Mouse (Mus musculus) lung, embryonic 14.5 days (tissue): ENCODE measurements around the gene Plppr1. TPM values are rescaled to one million over a fixed set of nuclear protein-coding genes. Genes with fewer than 3 reads are reported as not detected.

Experiments
- ATAC-seq: fragments of 200-750 bp; cut with Nextera tagmentation; 2 replicates; pipeline ENCODE4 v1.8.0; 2017; ENCODE audit warnings: mild to moderate bottlenecking, moderate TSS enrichment, moderate library complexity; ENCODE audit not compliant: insufficient read depth
- DNase-seq: peaks from one replicate; pipeline ENCODE4 v3.0.0-alpha.2; 2015
- H3K27ac ChIP-seq: fragments of 300-500 bp; sonication (generic); 2 replicates; pipeline ENCODE4 v1.5.1; 2014; ENCODE audit warnings: low read depth, mild to moderate bottlenecking, moderate library complexity
- H3K27me3 ChIP-seq: fragments of 300-500 bp; sonication (generic); 2 replicates; pipeline ENCODE4 v1.6.1; 2014; ENCODE audit warnings: low read length, control low read depth; ENCODE audit not compliant: insufficient read depth
- H3K36me3 ChIP-seq: fragments of 300-500 bp; sonication (generic); 2 replicates; pipeline ENCODE4 v1.6.1; 2014; ENCODE audit warnings: control low read depth; ENCODE audit not compliant: insufficient read depth
- H3K4me1 ChIP-seq: fragments of 300-500 bp; sonication (generic); 2 replicates; pipeline ENCODE4 v1.6.1; 2014; ENCODE audit warnings: antibody characterized with exemption, control low read depth; ENCODE audit not compliant: insufficient read depth
- H3K4me2 ChIP-seq: fragments of 300-500 bp; sonication (generic); 2 replicates; pipeline ENCODE4 v1.6.1; 2014; ENCODE audit warnings: mild to moderate bottlenecking
- H3K4me3 ChIP-seq: fragments of 300-500 bp; sonication (generic); 2 replicates; pipeline ENCODE4 v1.5.1; 2014; ENCODE audit warnings: low read depth, low read length
- H3K9ac ChIP-seq: fragments of 300-500 bp; sonication (generic); 2 replicates; pipeline ENCODE4 v1.6.1; 2014
- H3K9me3 ChIP-seq: fragments of 300-500 bp; sonication (generic); 2 replicates; pipeline ENCODE4 v1.6.1; 2016; ENCODE audit warnings: low read depth, low read length, control low read depth
- CTCF ChIP-seq: IDR thresholded peaks from 2 replicates; pipeline ENCODE4 v1.5.1; 2016; ENCODE audit warnings: antibody characterized with exemption, low read depth
- WGBS: fragments of 180-500 bp; shearing (Covaris S2); extraction: QIAGEN DNeasy Blood & Tissue Kit; methylation state at CpG from one replicate; pipeline ENCODE4 v1.1.7; 2014; 5-methylcytosine and 5-hydroxymethylcytosine counted together
- polyA plus RNA-seq: library from polyadenylated mRNA; unstranded; fragments of >200 nt; fragmentation: Nextera tagmentation; extraction: Ambion mirVana; gene quantifications from 2 replicates; pipeline ENCODE4 v1.2.1, GENCODE M21; 2014

Gene Plppr1
- polyA plus RNA-seq, 1 experiment from 2014 or later, result 0.63 TPM

DNA sequence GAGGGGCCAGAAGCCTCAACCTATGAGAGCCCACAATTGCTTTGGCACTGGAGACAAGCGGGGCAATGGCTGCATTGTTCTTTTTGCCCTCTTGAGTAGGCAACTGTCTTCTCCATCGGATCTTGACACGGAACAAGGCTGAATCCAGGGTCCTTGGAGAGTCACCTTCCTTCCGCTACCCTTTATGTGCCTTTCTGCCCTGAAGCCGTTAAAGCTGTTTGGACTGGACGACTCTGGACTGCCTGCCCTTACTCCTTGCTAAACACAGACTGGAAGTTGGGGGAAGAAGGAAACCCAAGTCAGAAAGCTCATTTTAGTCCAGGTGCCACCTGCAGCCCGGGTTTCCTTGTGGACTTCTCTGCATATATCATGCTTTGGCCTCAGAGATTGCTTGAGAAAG, 516 bp upstream of the Plppr1 start:
- 0 out of 2 replicates have a peak, but pooled peaks cover 2% of the 10 kb centered on the region for H3K4me1 ChIP-seq
- H3K4me3 ChIP-seq, result peak overlapping the region; percentile 53
- H3K27ac ChIP-seq, result no peak overlapping the region
- TF ChIP-seq CTCF, result no peak
- H3K36me3 ChIP-seq, result no peaks in the 10 kb centered on the region
- peaks cover 16% of the 10 kb centered on the region for H3K27me3 ChIP-seq
- peak overlapping the region; percentile 49 for H3K9ac ChIP-seq
- peak; percentile 33; the same call in 1 of the 2 replicates for ATAC-seq
- no peaks in the 10 kb centered on the region for H3K9me3 ChIP-seq
- peak overlapping the region; percentile 96 for H3K4me2 ChIP-seq
- peak; percentile 2 for DNase-seq
- 7% methylated on average over 7 of the region's 7 CpGs for WGBS

DNA sequence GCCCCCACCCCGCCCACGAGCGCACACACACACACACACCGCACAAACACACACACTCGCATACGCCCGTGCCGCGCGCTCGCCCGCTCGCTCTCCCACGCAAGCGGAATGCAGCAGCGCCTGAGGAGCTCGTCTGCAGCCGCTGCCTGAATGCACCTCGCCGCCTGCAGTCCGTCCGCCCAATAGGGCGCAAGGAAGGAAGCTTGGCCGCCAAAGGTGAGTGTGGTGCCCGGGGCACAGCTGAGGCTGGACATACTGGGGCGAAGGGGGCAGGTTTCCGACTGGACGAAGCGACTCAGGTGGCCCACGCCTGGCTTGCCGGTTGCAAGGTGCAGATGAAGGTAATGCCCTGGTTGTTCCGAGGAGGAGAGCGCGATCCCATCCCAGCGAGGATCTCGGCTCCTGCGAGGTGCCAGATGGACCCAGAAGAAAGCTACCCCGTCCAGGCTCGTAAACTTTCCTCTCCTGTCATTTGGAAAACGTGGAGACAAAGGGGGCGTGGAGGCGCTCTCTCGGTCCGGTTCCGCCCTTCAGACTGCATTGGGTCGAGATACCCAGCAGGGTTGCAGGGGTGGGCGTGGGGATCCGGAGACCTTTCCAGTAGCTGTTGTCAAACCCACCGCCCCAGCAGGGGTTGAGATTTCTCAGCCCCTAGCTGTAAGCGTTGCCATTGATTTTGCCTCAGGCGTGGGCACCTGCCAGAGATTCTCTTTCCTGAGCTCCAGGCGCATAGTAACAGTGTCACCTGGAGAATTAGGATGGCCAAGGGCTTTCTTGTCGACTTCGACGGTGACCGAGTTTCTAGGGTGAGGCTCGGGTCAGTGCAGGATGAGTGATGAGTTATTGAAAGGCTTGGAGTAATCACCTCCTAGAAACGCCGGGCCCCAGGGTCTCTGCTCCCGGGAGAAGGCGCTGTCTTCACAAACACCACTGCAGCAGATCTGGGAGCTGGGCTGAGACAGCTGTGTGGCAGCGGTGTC, 619 bp downstream of the Plppr1 start:
- under 1% methylated on average over 62 of the region's 62 CpGs for WGBS

DNA sequence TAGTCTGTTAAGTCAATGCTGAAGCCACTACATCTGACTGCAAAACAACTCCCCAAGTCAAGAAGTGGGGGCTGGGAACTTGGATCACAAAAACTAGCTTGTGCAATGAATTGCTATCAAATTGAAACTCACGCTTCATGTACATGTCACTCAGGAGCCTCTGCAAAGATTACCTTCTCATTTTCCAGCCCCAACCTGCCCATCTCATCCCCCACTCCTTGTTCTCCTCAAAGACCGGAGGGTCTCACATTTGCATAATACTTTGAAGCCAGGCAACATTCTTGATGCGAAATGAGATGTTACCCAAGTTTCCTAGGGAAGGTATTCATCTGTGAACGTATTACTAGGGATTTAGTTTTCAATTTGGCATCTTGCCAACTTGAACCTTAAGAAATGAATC, 10.4 kb downstream of the Plppr1 start:
- 74% methylated on average over 4 of the region's 4 CpGs for WGBS
- ATAC-seq (no peak), DNase-seq (no peak)
- Histone ChIP-seq H3K36me3 (no peaks in the 10 kb centered on the region), H3K27ac (no peak overlapping the region), H3K4me2 (no peak overlapping the region), H3K9ac (no peak overlapping the region), H3K4me3 (no peak overlapping the region), H3K4me1 (no peaks in the 10 kb centered on the region), H3K27me3 (no peaks in the 10 kb centered on the region), H3K9me3 (no peaks in the 10 kb centered on the region)
- no peak for TF ChIP-seq CTCF

More for the DNA sequence above, 619 bp downstream of the Plppr1 start:
- peak overlapping the region; percentile 49 for H3K9ac ChIP-seq
- H3K9me3 ChIP-seq, result no peaks in the 10 kb centered on the region
- TF ChIP-seq CTCF, result no peak
- DNase-seq (peak; percentile 58), ATAC-seq (peak; percentile 87)
- no peaks in the 10 kb centered on the region for H3K36me3 ChIP-seq
- H3K4me1 ChIP-seq, result 0 out of 2 replicates have a peak, but pooled peaks cover 2% of the 10 kb centered on the region
- H3K4me3 ChIP-seq, result peak overlapping the region; percentile 53
- H3K27ac ChIP-seq, result 0 out of 2 replicates have a peak overlapping the region, but pooled peaks have one; percentile 4
- peak overlapping the region; percentile 96 for H3K4me2 ChIP-seq
- peaks cover 16% of the 10 kb centered on the region for H3K27me3 ChIP-seq

DNA sequence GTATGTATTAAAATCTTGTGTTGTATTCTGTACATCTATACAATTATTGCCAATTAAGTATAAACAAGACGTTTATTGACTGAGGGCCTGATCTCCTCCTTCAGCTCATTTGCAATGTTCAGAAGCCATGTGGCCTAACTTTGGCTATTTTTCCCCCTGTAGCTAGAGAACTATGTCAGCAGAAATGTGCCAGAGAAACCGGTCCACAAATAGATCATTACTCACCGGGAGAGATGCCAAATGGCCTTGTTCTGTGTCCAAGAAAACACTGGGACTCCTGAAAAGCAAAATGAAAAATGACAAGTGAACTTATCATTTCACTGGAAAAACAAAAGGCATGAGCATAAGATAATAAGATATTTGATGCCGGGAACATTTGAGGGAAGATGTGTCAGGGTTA, 13.8 kb downstream of the Plppr1 start:
- DNase-seq (peak; percentile 87), ATAC-seq (peak; percentile 63; the same call in 1 of the 2 replicates)
- Histone ChIP-seq H3K4me3 (no peak overlapping the region), H3K9me3 (no peaks in the 10 kb centered on the region), H3K9ac (no peak overlapping the region), H3K4me1 (no peaks in the 10 kb centered on the region), H3K27ac (no peak overlapping the region), H3K27me3 (no peaks in the 10 kb centered on the region), H3K4me2 (no peak overlapping the region), H3K36me3 (no peaks in the 10 kb centered on the region)
- no peak for TF ChIP-seq CTCF
- WGBS, result 47% methylated on average over 4 of the region's 4 CpGs

DNA sequence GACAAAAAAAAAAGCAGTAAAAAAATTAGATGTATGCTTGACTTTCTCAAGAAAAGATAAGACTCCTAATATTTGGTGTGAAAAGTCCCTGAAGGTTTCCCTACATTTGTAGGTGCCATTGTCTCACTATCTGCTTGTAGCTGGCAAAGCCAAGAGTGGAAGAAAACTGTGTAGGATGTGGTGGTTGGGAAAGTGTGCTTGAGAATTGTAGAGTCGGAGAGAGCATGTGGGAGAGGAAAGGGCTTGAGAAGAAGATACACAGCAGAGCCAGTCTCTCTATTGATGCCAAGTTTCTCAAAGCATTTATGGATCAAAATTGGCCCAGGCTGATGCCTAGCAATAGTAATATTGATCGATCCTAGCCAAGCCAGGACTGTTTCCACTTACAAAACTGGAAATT, 16.8 kb downstream of the Plppr1 start:
- WGBS, result 90% methylated on average over 2 of the region's 2 CpGs
- no peak for TF ChIP-seq CTCF
- Histone ChIP-seq H3K4me3 (no peak overlapping the region), H3K27ac (no peak overlapping the region), H3K36me3 (no peaks in the 10 kb centered on the region), H3K27me3 (no peaks in the 10 kb centered on the region), H3K4me2 (no peak overlapping the region), H3K4me1 (no peaks in the 10 kb centered on the region), H3K9ac (no peak overlapping the region), H3K9me3 (no peaks in the 10 kb centered on the region)
- no peak for DNase-seq
- ATAC-seq, result no peak

DNA sequence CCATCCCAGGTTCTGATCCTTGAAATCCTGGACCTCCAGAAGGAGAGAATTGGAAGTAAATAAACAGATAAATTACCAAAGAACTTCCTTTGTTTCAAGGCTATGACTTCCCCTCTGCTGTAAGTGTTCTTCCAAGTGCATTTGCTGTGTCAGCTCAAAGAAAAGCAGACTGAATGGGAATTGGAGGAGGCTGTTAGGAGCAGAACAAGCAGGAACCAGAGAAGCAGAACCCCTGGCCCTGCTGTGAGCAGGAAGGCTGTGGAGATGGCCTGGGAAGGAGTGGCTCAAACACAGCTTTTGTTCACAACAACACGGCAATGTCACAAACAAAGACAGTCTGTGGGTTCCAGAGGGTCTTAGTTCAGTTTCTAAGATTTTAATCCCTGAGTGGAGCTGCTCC, 20.3 kb downstream of the Plppr1 start:
- TF ChIP-seq CTCF, result no peak
- WGBS, result 65% methylated on average over 1 of the region's 1 CpGs
- ATAC-seq, result no peak
- no peaks in the 10 kb centered on the region for H3K27me3 ChIP-seq
- H3K4me3 ChIP-seq, result no peak overlapping the region
- H3K27ac ChIP-seq, result no peak overlapping the region
- H3K36me3 ChIP-seq, result no peaks in the 10 kb centered on the region
- DNase-seq, result no peak
- H3K4me1 ChIP-seq, result no peaks in the 10 kb centered on the region
- no peak overlapping the region for H3K4me2 ChIP-seq
- no peak overlapping the region for H3K9ac ChIP-seq
- no peaks in the 10 kb centered on the region for H3K9me3 ChIP-seq

DNA sequence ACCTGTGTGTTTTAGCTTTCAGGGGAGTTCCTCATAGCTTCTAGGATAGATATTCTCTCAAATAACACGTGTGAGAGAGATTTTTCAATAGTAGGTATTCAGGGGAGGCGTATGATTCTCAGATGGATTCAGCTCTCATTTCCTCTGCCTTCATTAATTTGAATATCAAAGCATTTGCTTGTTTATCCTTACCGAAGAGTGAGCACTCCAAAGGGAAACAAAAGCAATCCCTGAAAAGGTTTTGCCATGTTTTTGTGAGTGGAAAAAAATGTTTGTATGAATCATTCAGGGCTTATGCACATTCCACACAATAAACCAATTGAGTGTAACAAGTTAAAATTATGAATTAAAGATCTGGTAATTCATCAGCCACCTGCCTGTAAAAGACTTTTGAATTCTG, 29.1 kb downstream of the Plppr1 start:
- no peak for TF ChIP-seq CTCF
- no peaks in the 10 kb centered on the region for H3K4me1 ChIP-seq
- 50% methylated on average over 3 of the region's 3 CpGs for WGBS
- DNase-seq, result no peak
- H3K4me3 ChIP-seq, result no peak overlapping the region
- H3K9me3 ChIP-seq, result no peaks in the 10 kb centered on the region
- H3K27me3 ChIP-seq, result no peaks in the 10 kb centered on the region
- H3K9ac ChIP-seq, result no peak overlapping the region
- H3K4me2 ChIP-seq, result no peak overlapping the region
- no peaks in the 10 kb centered on the region for H3K36me3 ChIP-seq
- ATAC-seq, result no peak
- no peak overlapping the region for H3K27ac ChIP-seq
